Comparison of ENCODE assay signal across 20 mouse cellular contexts in the genomic region with DNA sequence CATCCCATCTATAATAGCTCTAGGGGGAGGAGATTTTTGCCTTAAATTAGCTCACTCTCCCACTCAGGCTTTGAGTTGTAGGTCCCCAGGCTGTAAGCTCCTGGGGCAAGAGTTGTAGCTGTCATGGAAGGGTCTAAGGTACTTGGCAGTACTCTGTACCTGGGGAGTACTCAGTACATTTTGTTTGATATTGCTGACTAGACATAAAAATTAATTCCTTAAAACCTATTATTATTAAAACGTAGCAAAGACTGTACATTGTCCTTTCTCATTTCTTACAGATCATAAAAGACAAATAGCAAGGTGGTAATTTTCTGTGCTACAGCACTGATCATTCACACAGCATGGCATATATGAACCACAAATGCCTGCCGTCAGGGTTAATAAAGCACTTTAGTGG.
"Had no signal": no experiment of that assay in that cellular context is flagged by ENCODE, and none has a peak within 500 bp of the region (broad histone marks: within the 10 kb centered on the region; RNA-seq: fewer than 3 reads in every experiment).

No protein-coding gene starts in this region.

- H3K4me3 ChIP-seq: lung, embryonic 15.5 days; midbrain, embryonic 10.5 days; midbrain, embryonic 12.5 days; myocyte; neural tube, embryonic 13.5 days; neural tube, embryonic 15.5 days; stomach, embryonic 15.5 days had no signal

- H3K4me1 ChIP-seq: lung, embryonic 15.5 days; midbrain, embryonic 10.5 days; midbrain, embryonic 12.5 days; neural tube, embryonic 13.5 days; neural tube, embryonic 15.5 days; stomach, embryonic 15.5 days had no signal

- ATAC-seq: liver, postnatal 0 days; lung, postnatal 0 days; midbrain, embryonic 16.5 days had no signal

- H3K27ac ChIP-seq: lung, embryonic 15.5 days; macrophage; midbrain, embryonic 10.5 days; midbrain, embryonic 12.5 days; neural tube, embryonic 13.5 days; neural tube, embryonic 15.5 days; stomach, embryonic 15.5 days; stomach, postnatal 0 days had no signal

- H3K4me2 ChIP-seq: lung, embryonic 15.5 days; midbrain, embryonic 12.5 days; neural tube, embryonic 13.5 days; neural tube, embryonic 15.5 days; stomach, embryonic 15.5 days had no signal

- H3K27me3 ChIP-seq: lung, embryonic 15.5 days; midbrain, embryonic 12.5 days; neural tube, embryonic 13.5 days; neural tube, embryonic 15.5 days; stomach, embryonic 15.5 days had no signal

- DNase-seq: liver, postnatal 0 days; lung, adult 2 months; lung, postnatal 14 days; lung, postnatal 36 days; midbrain, embryonic 14.5 days; right cerebral cortex, postnatal 14 days; thymus, adult 2 months; thymus, postnatal 25 days; thymus, postnatal 4 days had no signal

- H3K9me3 ChIP-seq: lung, embryonic 15.5 days; neural tube, embryonic 13.5 days; neural tube, embryonic 15.5 days; stomach, embryonic 15.5 days had no signal

- H3K9ac ChIP-seq: liver, postnatal 0 days; lung, embryonic 15.5 days; midbrain, embryonic 12.5 days; neural tube, embryonic 13.5 days; neural tube, embryonic 15.5 days; stomach, embryonic 15.5 days had no signal
